Mouse (Mus musculus) layer of hippocampus, postnatal 14 days (tissue): ENCODE measurements at regions not wholly inside any gene's neighbourhood (a gene's known extent, or its start where the extent isn't known, plus 50 kb on each side); places are given as distances from the start of the nearest gene placed in this dataset.

Experiments used
- DNase-seq, 2 experiments: peaks; one replicate each; pipeline ENCODE4 v3.0.0; 2021 to 2022; ENCODE audit warnings: low spot score in 2 of 2, mixed read lengths in 1 of 2

DNA sequence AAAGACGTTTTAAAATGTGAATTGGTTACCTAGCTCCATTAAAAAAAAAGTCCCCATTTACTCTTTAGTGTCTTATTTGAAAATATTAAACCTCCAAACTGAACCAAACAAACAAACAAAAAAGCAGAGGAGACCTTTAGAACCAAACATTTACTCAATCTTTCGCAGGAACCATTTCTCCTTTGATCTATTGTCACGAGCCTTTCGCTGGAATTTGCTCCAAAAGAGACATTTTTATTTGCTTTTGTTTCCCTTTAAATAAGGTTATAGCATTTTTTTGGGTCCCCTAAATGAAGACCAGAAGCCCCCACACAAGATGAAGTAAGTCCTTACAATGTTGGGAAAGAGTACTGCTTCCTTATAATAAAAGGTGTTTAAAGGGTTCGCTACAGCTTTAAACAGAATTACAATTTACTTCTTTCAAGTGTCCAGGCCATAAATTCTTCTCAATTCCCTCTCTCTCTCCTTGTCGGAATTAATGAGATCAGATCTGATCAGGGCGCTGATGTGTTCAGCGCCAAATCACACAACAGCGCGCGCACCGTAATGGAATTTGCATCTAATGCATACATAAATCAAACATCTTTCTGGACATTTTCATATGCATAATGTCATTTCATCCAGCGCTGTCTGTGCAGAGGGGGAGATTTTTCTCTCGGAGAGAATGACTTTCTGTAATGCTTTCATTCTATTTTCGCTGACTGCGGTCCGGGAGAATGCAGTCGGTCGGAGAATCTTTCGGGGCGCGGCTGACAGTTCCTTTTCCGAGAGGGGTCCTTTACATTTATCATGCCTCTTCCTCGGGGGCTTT is 469.2 kb downstream of the Vrk1 start:
- DNase-seq, result peak in 1 of 2 experiments; percentile 26

DNA sequence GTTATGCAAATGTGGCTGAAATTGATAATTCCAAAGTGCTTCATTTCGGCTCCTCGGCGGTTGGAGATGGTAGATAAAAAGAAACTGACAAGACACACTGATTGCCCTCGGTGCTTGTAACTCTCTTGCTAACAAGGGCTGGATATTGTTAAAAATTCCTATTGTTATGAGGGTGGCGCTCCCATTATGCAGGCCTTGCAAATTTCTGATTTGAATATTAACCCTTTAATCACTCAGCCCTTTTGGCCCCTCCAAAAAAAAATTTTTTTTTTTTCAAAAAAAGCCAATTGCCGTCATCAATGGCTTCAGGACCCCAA is 469.8 kb downstream of the Vrk1 start:
- no peak for DNase-seq

DNA sequence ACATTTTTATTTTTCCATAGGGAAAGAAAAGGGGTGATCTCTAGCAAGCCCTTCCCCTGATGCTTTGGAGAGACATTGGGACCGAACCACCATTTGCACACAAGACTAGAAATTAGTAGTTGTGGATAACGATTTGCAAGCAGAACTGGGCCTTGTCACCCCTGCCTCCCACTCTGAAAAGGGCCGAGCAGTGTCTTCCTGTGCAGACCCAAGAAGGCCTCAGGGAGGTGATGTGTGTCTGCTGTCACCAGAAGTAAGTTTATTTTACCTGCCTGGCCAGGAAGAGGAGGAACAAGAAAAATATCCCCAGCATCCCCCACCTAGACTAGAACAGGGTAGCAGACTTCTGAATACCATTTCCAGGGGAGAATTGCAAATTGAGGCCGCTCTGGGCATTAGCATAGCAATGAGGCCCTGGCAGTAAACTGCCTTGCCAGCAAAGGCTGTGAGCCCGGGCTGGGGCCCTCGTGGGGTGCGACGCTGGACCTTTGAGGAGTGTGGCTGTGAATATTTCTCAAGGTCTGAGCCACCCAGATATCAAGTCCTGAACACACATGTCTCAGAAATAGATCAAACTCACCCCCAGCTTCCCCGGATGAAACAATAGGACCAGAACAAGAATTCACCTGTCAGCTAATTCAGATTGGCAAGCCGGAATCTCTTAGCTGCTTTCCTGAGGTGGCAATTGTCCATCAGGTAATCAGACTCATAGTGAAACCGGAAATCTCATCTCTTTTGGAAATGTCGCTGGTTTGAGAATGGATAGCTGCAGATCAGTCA is 470.4 kb downstream of the Vrk1 start:
- DNase-seq, result no peak

DNA sequence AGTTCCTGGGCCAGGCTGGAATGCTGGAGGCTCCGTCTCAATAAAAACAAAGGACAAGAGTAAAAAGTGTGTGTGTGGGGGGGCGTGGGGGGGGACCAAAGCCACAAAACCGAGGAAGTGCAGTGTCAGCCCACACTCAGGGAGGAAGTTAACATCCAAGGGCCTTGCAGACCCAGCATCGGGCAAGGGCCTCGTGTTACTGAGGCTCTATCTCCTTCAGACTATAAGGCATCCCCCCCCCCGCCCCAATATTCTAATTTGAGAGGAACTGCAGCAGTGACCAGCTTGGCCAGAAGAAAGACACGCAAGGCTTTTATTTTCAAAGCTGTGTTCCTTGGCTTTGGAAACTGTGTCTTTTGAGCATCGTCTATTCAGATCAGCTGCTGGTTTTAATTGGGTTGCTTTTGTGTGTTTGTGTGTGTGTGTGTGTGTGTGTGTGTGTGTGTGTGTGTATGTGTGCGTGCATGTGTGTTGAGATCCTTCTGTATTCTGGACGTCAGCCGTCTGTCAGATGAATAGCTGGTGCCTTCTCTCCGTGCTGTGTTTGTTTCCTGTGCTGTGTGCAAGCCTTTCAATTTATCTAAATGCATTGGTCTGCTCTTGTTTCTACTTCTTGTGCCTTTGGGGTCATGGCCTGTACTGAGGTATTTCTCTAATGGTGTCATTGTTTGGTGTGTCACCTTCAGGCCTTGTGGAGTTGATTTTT is 491.7 kb downstream of the Vrk1 start:
- no peak for DNase-seq

DNA sequence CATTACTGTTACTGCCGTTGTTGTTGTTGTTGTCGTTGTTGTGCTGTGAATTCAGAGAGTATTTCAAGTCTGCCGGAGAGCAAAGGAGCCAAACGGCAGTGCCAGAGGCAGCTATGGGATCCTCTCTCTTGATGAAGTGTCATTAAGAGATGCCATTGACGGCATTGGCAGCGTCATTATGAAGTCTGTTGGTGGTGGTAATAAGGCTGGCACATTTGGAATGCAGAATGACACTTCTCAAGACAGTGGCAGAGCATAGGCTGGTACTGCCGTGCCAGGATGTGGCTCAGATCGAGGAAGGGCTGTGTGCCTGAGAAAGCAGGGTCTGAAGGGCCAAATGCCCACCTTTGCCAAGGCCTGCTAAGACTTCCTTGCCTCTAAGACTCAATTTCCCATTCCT is 494.3 kb downstream of the Vrk1 start:
- no peak for DNase-seq

DNA sequence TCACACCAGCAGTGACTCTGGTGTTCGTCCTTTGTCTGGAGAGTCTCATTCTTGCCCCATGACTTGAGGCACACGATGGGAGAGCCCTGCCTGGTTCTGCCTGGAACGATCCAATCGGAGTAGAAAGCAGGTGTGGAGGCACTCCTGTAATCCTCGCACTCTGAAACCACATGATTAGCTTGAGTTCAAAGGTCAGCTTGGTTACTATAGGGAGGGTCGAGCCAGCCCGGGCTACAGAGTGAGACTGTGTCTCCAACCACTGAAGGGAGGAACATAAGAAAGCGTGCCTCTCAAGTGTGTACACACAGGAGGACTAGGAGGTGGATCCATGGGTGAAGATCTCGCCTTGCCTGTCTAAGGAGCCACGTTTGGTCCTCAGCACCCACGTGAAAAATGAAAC is 504.0 kb downstream of the Vrk1 start:
- DNase-seq, result no peak

DNA sequence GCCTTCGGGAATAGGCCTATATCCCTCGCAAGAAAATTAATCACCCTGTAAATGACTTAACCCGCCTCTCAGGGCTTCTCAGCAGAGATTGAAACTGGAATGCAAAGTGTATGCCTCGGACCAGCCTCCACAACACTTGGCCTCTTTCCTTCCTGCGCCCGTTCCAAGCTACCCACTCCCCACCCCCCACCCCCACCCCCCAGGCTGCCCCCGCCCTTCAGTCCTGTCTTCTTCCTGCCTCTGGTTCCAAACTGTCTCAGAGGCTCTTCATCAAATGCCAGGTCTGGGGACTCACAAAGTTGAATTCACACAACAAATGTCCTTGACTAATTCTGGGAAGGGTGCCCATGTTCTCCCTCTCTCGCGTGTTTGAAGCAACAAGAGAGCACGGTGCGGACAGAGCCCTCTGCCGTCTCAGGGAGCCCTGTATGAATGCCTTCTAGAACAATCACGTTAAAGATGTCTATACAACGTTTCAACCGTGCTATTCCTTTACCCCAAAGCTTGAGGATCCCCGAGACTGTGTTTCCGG is 505.3 kb downstream of the Vrk1 start:
- no peak for DNase-seq

DNA sequence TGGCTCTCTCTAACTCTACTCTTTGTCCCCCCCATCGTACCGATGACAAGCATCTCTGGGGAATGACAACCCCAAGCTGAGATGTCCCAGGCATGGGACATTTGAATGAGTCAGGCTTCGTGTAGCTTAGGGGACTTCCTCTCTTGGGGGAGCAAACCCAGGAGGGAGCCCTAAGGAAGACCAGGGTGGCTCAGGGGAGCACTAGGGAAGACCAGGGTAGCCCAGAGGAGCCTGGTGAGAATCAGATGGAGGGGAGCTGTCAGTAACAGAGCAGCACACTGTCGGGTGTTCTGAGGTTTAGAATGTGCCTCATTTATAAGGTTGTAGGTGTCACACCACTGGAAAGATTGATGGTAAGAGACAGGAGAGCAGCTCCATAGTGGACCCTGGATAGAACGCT is 509.1 kb downstream of the Vrk1 start:
- no peak for DNase-seq

DNA sequence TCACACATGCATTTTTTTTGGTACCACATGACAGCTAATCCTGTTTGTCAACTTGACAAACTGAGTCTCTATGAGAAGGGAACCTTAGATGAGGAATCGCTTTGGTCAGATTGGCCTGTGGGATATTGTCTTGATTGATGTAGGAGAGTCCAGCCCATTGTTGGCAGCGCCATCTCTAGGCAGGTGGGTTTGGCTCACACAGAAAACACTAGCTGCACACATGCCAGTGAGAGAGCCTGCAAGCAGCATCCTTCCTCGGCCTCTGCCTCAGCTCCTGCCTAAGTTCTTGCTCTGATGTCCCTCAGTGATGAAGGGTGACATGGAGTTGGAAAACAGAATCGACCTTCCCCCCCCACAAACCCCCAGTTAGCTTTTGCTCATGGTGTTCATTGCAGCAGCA is 514.4 kb downstream of the Vrk1 start:
- no peak for DNase-seq

DNA sequence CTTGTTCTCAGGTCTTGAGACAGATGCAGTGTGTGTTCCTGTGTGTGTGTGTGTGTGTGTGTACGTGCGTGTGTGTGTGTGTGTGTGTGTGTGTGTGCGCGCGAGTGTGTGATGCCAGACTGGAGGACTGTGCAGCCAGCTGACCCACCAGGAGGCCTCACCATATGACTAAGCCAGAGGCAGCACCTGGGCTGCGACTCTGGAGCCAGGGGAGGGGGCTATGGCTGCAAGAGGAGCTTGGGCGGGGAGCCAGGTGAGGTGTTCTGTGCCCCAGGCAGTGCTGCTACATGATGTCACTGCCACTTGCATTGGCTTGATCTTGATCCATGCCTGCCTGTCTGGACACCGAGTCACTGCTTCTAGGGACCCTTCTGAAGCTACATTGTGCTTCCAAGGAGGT is 517.1 kb downstream of the Vrk1 start:
- no peak for DNase-seq

DNA sequence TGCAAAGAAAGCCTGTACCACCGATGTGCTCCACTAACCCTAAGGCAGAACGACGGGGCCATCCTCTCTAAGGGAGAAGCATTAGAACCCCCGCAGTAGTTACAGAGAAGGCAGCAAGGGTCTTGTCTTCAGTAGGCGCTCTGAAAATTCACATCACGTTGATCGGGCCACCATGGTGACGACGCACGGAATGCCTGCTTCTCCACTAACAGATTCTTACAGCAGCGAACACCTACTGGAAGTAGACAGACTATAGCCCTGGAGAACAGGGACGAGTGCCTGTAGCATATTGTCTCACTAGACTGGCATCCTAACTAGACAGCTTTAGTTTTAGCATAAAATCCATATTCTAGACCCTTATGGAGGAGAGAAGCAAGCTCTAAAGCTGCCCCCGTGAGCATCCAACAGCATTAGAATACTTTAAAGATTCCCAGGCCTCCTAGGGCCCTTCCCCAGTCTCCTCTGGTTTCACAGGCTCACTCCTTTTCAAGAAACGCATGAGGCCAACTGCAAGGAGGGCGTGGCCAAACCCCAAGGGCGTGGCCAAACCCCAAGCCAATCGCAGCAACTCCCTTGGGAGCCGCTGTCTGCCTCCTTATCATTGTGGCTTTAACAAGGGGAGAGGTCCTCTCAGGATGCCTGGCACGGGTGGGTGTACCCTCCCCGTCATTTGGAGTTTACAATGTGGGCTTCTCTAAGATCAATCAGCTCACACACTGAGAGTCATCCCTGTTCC is 517.8 kb downstream of the Vrk1 start:
- no peak for DNase-seq

DNA sequence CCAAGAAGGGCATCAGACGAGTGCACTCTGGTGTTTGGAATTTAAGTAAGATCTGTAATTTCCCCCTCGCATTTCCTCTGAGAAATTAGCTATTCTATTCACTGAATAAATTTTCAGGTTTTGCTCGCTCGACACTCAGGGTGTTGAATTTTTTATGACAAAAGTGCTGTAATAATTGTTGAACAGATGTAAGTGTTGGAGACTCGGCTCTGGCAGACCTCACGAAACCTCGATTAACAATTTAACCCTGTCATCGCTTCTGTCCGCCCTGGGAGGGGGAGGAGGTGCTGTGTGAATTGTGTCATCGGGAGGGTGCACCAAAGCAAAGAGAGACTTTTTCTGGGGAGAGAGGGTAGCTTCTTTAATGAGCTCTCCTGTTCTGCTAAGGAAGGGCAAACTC is 518.5 kb downstream of the Vrk1 start:
- DNase-seq, result no peak

DNA sequence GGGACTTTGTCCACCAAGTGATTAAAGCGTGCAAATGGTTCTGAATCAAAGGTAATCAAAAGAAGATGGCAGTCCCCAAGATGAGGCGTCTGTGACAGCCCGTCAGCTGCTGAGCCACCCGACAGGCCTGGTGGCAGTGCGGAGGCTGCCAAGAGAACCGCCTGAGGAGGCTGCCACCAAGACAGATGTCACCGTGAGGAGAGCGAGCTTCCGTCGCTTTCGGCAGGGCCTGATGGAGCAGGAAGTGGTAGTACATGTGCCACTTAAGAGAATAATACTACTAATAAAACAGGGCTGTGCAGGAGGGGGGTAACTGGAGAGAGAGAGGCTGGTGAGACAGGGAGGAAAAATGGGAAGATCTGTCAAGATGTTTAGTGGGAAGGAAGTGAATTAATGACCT is 519.1 kb downstream of the Vrk1 start:
- peak; percentile 24 to 36 for DNase-seq

DNA sequence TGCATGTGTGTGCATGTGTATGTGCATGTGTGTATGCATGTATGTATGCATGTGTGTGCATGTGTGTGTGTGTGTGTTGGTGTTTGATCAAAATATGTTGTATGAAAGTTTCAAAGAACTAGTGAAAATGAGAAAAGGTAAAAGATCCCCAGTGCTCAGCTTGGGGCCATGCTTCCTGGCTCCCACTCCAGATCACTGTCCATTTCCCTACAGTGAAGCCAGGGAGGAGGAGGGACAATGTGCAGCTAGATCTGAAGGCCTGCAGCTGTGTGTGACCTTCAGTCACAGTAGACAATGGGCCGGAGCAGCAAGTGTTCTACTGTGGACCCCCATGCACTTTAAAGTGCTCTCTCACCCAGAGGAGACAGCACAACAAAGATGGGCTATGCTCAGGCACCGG is 525.1 kb downstream of the Vrk1 start:
- no peak for DNase-seq

DNA sequence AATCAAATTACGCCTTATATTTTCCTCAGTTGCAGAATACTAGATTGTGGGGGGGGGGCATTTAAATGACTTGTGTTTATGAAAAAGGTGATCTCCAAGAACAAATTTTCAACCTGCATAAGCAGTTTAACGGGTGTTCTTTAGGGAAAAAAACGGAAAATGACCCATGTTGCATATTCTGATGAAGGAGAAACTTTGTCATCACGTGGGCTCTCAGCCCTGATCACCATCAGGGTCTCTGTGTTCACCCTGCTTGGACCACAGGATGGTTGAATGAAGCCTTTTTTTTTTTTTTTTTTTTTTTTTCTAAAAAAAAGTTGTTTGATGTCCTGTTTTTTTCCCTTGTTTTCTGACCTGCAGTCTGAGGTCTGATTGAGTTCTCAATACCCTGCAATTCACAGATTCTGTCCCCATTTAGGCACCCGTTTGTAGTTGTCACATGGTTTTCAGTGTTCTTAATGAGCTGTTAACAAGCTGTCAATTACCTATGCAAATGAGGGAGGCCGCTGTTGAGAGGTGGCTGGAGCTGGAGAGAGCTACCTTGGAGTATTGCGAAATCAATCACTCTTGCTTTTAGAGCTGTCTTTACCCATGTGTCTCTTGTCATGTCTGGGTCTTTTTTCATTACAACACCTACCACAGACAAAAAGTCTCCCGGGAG is 525.7 kb downstream of the Vrk1 start:
- DNase-seq, result no peak

DNA sequence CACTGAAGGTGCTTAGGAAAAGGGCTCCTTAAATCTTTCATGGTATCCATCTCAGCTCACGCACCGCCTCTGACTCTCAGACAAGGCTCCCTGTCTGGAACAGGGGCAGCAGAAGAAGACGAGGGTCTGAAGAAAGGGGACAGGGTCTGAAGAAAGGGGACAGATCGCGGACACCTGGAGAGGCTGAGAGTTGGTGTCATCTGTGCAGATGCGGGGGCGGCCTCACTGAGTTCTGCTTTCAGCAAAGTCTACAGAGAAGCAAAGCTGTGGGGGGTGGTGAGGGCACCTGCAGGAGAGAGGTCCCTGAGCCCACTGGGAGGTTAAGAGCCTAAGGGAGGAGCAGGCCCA is 526.2 kb downstream of the Vrk1 start:
- DNase-seq, result no peak

DNA sequence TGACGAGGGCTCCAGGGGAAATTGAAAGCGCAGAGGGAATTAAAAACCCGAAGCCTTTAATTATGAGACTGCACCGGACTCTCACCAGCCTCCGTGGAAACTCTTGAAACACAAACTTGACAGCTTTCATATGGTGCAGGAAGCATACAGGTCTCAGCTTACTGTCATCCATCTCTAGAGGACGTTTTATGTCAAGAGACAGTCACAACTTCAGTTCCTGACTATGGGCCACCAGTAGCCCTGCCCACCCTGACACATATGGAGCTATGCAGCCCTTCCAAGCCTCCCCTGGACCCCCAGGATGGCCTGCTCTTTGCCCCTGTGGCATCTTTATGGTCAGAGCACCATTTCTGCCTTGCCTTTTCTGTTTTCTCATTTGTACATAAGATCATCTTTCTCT is 530.0 kb downstream of the Vrk1 start:
- DNase-seq, result no peak

DNA sequence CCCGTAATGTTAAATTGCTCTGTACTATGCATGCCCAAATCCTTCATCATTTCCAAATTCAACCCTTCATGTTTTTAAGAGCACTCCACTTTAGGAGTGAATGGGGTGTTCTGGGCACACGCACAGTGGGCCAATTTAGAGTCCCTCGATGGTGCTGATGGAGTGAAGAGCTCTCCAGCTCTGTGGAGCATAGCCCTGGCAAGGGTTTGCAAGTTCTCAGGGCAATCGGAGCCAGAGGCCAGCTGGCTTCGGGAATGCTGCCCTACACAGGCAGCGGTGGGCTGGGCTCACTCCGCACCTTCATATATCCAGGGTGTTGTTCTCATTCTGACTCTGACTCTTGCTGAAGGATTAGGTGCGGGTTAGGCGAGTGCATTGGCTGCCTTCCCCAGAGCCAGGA is 549.5 kb downstream of the Vrk1 start:
- no peak for DNase-seq

DNA sequence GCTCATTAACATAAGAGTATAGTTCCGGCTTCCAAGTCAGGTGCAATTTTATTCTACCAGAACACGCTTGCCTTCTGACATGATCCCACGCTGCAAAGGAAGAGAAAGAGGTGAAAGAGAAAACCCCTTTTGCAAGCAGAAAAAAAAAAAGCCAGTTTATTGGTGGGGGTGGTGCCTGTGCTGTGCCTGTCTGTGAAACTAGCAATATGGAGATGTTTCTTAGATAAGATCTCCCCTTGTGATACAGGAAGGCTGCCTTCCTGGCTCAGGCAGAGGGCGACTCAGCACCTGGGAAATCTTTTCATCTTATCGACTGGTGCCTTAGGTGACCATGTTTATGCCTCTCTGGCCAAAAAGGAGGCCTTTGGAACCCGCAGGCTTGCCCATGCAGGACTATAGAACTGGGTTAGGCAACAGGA is 555.2 kb downstream of the Vrk1 start:
- DNase-seq, result no peak

DNA sequence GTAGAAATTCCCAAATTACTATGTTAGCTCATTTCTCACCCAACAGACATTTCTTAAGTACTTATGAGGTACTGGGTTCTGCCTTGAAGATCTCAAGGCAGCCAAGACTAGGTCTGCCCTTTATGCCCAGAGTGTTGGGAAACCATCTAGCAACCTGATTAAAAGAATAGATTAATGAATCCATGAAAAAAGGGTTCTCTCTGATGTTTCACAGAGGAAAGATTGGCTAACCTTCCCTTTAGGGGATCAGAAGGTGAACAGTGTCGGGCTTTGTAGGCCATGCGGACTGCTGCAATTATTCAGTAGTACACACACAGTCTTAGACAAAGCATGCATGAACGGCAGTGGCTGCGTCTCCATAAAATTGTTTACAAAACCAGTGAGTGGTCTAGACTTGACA is 556.3 kb downstream of the Vrk1 start:
- DNase-seq, result no peak

DNA sequence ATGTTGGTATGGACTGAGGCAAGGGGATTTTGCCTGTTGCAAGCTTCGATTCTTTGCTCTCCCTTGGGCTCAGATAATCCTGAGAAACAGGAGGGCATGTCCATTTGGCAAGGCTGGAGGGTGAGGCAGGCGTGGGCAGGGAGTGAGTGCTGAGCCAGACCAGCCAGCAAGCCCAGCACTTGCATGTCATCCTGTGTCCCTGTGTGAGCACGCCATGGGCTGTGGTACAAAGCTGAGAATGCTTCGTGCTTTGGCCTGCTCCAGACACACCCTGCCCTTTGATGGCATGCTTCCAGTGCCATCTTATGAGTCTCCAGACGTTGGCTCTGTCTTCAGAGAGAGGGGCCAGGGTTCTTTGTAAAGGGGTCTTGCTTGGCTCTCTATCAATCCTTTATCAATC is 557.1 kb downstream of the Vrk1 start:
- DNase-seq, result no peak
